Mouse (Mus musculus): Measurements from ENCODE around the gene Gm17660. TPM values are rescaled to one million over a fixed set of nuclear protein-coding genes. Genes with fewer than 3 reads are reported as not detected.

Gm17660 gene
- polyA plus RNA-seq, 1 experiment from 2014 or later = not detected

DNA sequence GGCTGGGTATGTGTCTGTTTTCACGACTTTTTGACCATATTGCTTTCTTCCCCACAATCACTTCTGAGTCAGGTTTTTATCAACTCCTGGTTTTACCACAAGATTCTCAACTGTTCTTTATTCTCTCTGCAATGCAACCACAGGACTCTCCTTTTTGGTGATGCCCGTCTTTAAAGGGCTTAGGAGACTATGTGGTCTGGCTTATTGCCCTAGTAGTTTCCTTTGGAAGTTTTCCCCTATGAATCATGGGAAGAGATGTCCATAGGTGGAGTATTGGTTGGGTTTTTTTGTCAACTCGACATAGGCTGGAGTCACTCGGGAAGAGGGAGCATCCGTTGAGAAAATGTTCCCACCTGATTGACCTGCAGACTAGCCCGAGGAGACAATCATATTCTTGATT lies 3.3 kb upstream of the Gm17660 start:
- no peaks in the 10 kb centered on the region for H3K27me3 ChIP-seq (ENCODE audit: insufficient read depth, low read length)
- ATAC-seq (ENCODE audit: insufficient read depth) (no peak), DNase-seq (no peak)
- H3K9ac ChIP-seq = no peak overlapping the region
- no peaks in the 10 kb centered on the region for H3K4me1 ChIP-seq (ENCODE audit: insufficient read depth)
- H3K9me3 ChIP-seq (ENCODE audit: low read depth, low read length) = no peaks in the 10 kb centered on the region
- H3K36me3 ChIP-seq (ENCODE audit: insufficient read depth) = peaks cover 48% of the 10 kb centered on the region
- H3K4me3 ChIP-seq (ENCODE audit: low read depth, low read length) = no peak overlapping the region
- H3K4me2 ChIP-seq = no peak overlapping the region
- no peak overlapping the region for H3K27ac ChIP-seq (ENCODE audit: low read depth)
- WGBS = 80% methylated on average over 6 of the region's 6 CpGs
- TF ChIP-seq CTCF (IDR thresholded peaks at IDR 0.05; ENCODE audit: low read depth) = no peak

DNA sequence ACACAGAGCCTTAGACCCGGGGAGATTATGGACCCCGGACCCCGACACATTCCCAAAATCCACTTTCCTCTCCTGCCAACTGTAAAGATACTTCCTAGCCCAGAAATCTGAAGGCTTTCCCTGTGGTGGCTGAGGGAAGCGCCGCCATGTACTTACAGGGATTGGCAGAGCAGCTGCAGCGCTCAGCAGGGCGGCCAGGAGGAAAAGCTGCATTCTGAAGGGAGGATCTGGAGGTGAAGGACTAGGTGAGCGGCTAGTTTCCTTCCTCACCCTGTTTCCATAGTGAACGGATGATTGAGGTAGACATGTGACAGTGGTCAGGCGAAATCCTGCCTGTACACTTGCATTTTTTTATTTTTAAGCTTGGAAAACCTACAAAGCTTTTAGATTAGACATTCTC lies 1.0 kb downstream of the Gm17660 start:
- no peak overlapping the region for H3K9ac ChIP-seq
- DNase-seq = no peak
- H3K36me3 ChIP-seq (ENCODE audit: insufficient read depth) = peaks cover 18% of the 10 kb centered on the region; the same call in 1 of the 2 replicates
- no peaks in the 10 kb centered on the region for H3K27me3 ChIP-seq (ENCODE audit: insufficient read depth, low read length)
- ATAC-seq (ENCODE audit: insufficient read depth) = no peak
- H3K9me3 ChIP-seq (ENCODE audit: low read depth, low read length) = no peaks in the 10 kb centered on the region
- no peak overlapping the region for H3K4me3 ChIP-seq (ENCODE audit: low read depth, low read length)
- no peak overlapping the region for H3K27ac ChIP-seq (ENCODE audit: low read depth)
- H3K4me1 ChIP-seq (ENCODE audit: insufficient read depth) = peaks cover 5% of the 10 kb centered on the region
- no peak overlapping the region for H3K4me2 ChIP-seq
- WGBS = 29% methylated on average over 10 of the region's 10 CpGs
- no peak for TF ChIP-seq CTCF (IDR thresholded peaks at IDR 0.05; ENCODE audit: low read depth)

DNA sequence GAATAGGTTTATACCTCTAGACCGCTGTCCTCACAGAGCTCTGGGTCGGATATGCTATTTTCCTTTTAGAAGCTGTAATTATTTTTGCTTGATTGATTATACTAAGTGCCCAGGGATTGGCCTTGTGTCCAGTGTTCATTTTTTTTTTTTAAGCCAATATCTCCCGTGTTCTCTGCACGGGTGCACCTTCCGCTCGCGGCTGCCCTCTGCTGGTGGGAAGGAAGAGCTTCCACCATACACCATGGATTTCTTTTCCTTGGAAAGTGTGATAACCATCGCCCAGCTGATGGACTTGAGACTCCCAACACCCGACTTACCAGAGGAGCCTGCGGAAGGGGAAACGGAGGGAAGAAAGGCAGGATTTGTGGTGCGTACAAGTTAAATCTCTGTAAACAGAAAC lies 3.0 kb downstream of the Gm17660 start:
- ATAC-seq (ENCODE audit: insufficient read depth) (peak; percentile 55; the same call in 1 of the 2 replicates), DNase-seq (peak; percentile 80)
- Histone ChIP-seq H3K4me3 (ENCODE audit: low read depth, low read length) (no peak overlapping the region; the same call in 1 of the 2 replicates), H3K4me2 (peak overlapping the region; percentile 53), H3K27ac (ENCODE audit: low read depth) (no peak overlapping the region), H3K36me3 (ENCODE audit: insufficient read depth) (0 out of 2 replicates have a peak, but pooled peaks cover 3% of the 10 kb centered on the region), H3K27me3 (ENCODE audit: insufficient read depth, low read length) (no peaks in the 10 kb centered on the region), H3K4me1 (ENCODE audit: insufficient read depth) (peaks cover 5% of the 10 kb centered on the region), H3K9me3 (ENCODE audit: low read depth, low read length) (no peaks in the 10 kb centered on the region), H3K9ac (no peak overlapping the region)
- 16% methylated on average over 12 of the region's 12 CpGs for WGBS
- peak; percentile 88 for TF ChIP-seq CTCF (IDR thresholded peaks at IDR 0.05; ENCODE audit: low read depth)

DNA sequence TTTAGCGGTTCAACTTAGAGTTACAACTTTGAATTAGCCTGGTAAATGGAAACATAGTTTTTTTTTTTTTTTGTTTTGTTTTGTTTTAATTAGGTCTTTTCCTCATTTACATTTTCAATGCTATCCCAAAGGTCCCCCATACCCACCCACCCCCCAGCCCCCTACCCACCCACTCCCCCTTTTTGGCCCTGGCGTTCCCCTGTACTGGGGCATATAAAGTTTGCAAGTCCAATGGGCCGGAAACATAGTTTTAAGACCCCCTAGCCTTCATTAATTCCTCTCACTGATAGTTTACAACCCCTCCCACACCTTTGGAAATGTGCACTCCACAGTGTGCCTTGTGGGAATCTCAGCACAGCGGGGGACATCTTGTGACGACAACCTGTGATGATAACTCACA lies 3.8 kb downstream of the Gm17660 start:
- Histone ChIP-seq H3K4me1 (ENCODE audit: insufficient read depth) (peaks cover 5% of the 10 kb centered on the region), H3K27ac (ENCODE audit: low read depth) (no peak overlapping the region), H3K4me2 (no peak overlapping the region), H3K36me3 (ENCODE audit: insufficient read depth) (no peaks in the 10 kb centered on the region), H3K27me3 (ENCODE audit: insufficient read depth, low read length) (no peaks in the 10 kb centered on the region), H3K9ac (no peak overlapping the region), H3K4me3 (ENCODE audit: low read depth, low read length) (no peak overlapping the region), H3K9me3 (ENCODE audit: low read depth, low read length) (no peaks in the 10 kb centered on the region)
- no peak for DNase-seq
- peak; percentile 76; the same call in 1 of the 2 replicates for ATAC-seq (ENCODE audit: insufficient read depth)
- WGBS = 74% methylated on average over 5 of the region's 5 CpGs
- no peak for TF ChIP-seq CTCF (IDR thresholded peaks at IDR 0.05; ENCODE audit: low read depth)

DNA sequence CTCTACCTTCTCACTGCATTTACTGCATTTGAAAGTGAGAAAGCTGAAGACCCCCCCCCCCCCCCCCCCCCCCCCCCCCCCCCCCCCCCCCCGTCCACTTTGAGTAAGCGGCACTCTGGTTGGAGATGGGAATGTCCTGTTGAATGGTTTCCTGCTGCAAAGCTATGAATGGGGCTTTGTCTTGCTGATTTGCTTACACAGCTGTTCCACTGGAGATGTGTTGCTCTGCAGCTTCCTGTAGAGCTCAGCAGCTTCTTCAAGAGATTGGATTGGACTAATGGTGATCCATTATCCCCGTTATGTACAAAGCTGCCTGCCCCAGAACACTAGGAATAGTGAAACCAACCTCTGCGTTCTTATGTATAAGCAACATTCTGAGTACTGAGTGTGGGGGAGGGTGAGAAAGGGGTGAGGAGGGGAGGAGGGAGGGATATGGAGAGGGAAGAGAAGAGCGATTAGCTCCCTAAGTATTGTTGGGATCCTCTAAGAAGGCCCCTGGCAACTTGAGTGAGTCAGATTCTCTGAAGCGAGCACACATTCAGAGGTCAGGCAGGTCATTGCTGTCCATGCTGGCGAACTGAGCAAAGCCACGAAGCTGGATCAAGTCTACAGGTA lies 5.0 kb downstream of the Gm17660 start:
- TF ChIP-seq CTCF (IDR thresholded peaks at IDR 0.05; ENCODE audit: low read depth) = no peak
- WGBS = 16% methylated on average over 6 of the region's 8 CpGs
- no peak overlapping the region for H3K4me3 ChIP-seq (ENCODE audit: low read depth, low read length)
- H3K9ac ChIP-seq = no peak overlapping the region
- H3K4me2 ChIP-seq = 0 out of 2 replicates have a peak overlapping the region, but pooled peaks have one; percentile 10
- peaks cover 5% of the 10 kb centered on the region for H3K4me1 ChIP-seq (ENCODE audit: insufficient read depth)
- ATAC-seq (ENCODE audit: insufficient read depth) (peak; percentile 83), DNase-seq (peak; percentile 71)
- no peaks in the 10 kb centered on the region for H3K9me3 ChIP-seq (ENCODE audit: low read depth, low read length)
- peak overlapping the region; percentile 80 for H3K27ac ChIP-seq (ENCODE audit: low read depth)
- no peaks in the 10 kb centered on the region for H3K36me3 ChIP-seq (ENCODE audit: insufficient read depth)
- no peaks in the 10 kb centered on the region for H3K27me3 ChIP-seq (ENCODE audit: insufficient read depth, low read length)

DNA sequence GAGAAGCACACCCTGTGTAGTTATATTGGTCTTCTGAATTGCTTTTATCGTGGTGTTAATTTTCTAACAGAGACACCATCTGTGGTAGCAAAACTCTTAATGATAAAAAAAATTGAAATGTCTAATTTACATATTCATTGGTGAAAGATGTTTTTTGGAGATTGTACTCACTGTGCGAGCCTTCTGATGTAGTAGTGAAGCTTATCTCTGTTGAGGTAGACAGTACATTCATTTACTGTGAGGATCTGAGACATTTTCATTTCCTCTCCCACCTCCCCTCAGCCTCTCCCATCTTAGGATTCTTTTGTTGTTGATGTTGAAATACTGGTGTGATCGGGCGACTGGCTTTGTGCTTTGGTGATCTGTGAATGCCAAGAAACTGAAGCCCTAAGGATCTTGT lies 6.4 kb downstream of the Gm17660 start:
- H3K4me3 ChIP-seq (ENCODE audit: low read depth, low read length) = no peak overlapping the region
- WGBS = 67% methylated on average over 4 of the region's 4 CpGs
- H3K9me3 ChIP-seq (ENCODE audit: low read depth, low read length) = no peaks in the 10 kb centered on the region
- peaks cover 5% of the 10 kb centered on the region for H3K4me1 ChIP-seq (ENCODE audit: insufficient read depth)
- H3K4me2 ChIP-seq = no peak overlapping the region
- DNase-seq (no peak), ATAC-seq (ENCODE audit: insufficient read depth) (no peak)
- no peak for TF ChIP-seq CTCF (IDR thresholded peaks at IDR 0.05; ENCODE audit: low read depth)
- H3K27me3 ChIP-seq (ENCODE audit: insufficient read depth, low read length) = no peaks in the 10 kb centered on the region
- no peak overlapping the region for H3K9ac ChIP-seq
- no peaks in the 10 kb centered on the region for H3K36me3 ChIP-seq (ENCODE audit: insufficient read depth)
- H3K27ac ChIP-seq (ENCODE audit: low read depth) = no peak overlapping the region

DNA sequence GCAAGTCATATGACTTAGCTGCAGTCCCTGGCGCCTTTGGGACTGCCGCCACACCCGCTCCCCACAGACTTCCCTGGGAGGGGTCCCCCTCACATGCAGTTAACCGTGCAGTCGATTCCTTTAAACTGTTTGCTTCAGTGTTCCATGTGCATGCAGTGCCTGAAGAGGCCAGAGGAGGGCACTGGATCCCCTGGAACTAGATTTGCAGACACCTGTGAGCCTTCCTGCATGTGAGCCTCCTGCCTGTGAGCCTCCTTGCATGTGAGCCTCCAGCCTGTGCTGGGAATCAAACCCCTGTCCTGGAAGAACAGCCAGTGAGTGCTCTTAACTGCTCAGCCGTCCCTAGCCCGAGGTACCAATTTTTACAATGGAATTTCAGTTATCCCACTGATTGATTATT lies 8.7 kb downstream of the Gm17660 start:
- no peaks in the 10 kb centered on the region for H3K9me3 ChIP-seq (ENCODE audit: low read depth, low read length)
- ATAC-seq (ENCODE audit: insufficient read depth) (no peak), DNase-seq (peak; percentile 33)
- WGBS = 88% methylated on average over 7 of the region's 7 CpGs
- no peak overlapping the region for H3K4me2 ChIP-seq
- no peak overlapping the region for H3K4me3 ChIP-seq (ENCODE audit: low read depth, low read length)
- H3K4me1 ChIP-seq (ENCODE audit: insufficient read depth) = peaks cover 5% of the 10 kb centered on the region
- peak; percentile 63 for TF ChIP-seq CTCF (IDR thresholded peaks at IDR 0.05; ENCODE audit: low read depth)
- peaks cover 8% of the 10 kb centered on the region for H3K36me3 ChIP-seq (ENCODE audit: insufficient read depth)
- H3K9ac ChIP-seq = no peak overlapping the region
- no peaks in the 10 kb centered on the region for H3K27me3 ChIP-seq (ENCODE audit: insufficient read depth, low read length)
- no peak overlapping the region for H3K27ac ChIP-seq (ENCODE audit: low read depth)
